Mouse (Mus musculus) liver, embryonic 14.5 days (tissue): ENCODE measurements around the gene Chd6. TPM values are rescaled to one million over a fixed set of nuclear protein-coding genes. Genes with fewer than 3 reads are reported as not detected.
A peak's percentile ranks its signal among the peaks of the same experiment; 100 is the strongest.
"Not testable (repeated sequence)": the region's sequence is repeated elsewhere in the genome, so short reads cannot be mapped to it uniquely, and the experiment has no call there.

Source experiments
- ATAC-seq: fragments of 200-750 bp; cut with Nextera tagmentation; 2 replicates; pipeline ENCODE4 v1.8.0; 2017; ENCODE audit warnings: moderate number of reproducible peaks, mild to moderate bottlenecking, moderate library complexity; ENCODE audit not compliant: insufficient read depth
- DNase-seq, 3 experiments: peaks; one replicate each; pipeline ENCODE4 v3.0.0-alpha.2; 2012 to 2013; ENCODE audit warnings: low read depth in 3 of 3, low spot score in 3 of 3
- H3K27ac ChIP-seq: fragments of 300-500 bp; sonication (generic); 2 replicates; pipeline ENCODE4 v1.5.1; 2014; ENCODE audit warnings: moderate library complexity, mild to moderate bottlenecking, control low read depth, inconsistent platforms
- H3K27me3 ChIP-seq: fragments of 300-500 bp; sonication (generic); 2 replicates; pipeline ENCODE4 v1.6.1; 2014; ENCODE audit warnings: mild to moderate bottlenecking, low read length, moderate library complexity; ENCODE audit not compliant: control insufficient read depth, insufficient read depth
- H3K36me3 ChIP-seq: fragments of 300-500 bp; sonication (generic); replicated peaks from 2 replicates; pipeline ENCODE4 v1.6.1; 2014; ENCODE audit warnings: low read depth; ENCODE audit not compliant: control insufficient read depth, insufficient read depth
- H3K4me1 ChIP-seq, 2 experiments: fragments of 200-500 bp in 1 of 2; fragments of 300-500 bp in 1 of 2; sonication (generic) in 1 of 2; replicated peaks; 2 replicates each; pipeline ENCODE4 v1.6.1; 2012 to 2014; ENCODE audit warnings: antibody characterized with exemption in 1 of 2, inconsistent platforms in 1 of 2, low read length in 1 of 2; ENCODE audit not compliant: control insufficient read depth in 2 of 2, insufficient read depth in 2 of 2
- H3K4me2 ChIP-seq: fragments of 300-500 bp; sonication (generic); 2 replicates; pipeline ENCODE4 v1.6.1; 2014; ENCODE audit warnings: low read depth, mild to moderate bottlenecking, control low read depth, moderate library complexity
- H3K4me3 ChIP-seq, 2 experiments: fragments of 200-500 bp in 1 of 2; fragments of 300-500 bp in 1 of 2; sonication (generic) in 1 of 2; 2 replicates each; pipeline ENCODE4 v1.5.1; 2012 to 2014; ENCODE audit warnings: low read depth in 2 of 2, low read length in 2 of 2, mild to moderate bottlenecking in 2 of 2, control low read depth in 1 of 2, inconsistent platforms in 1 of 2, moderate library complexity in 1 of 2; ENCODE audit not compliant: insufficient read depth in 1 of 2
- H3K9ac ChIP-seq: fragments of 300-500 bp; sonication (generic); replicated peaks from 2 replicates; pipeline ENCODE4 v1.6.1; 2014; ENCODE audit warnings: mild to moderate bottlenecking, control low read depth, moderate library complexity
- H3K9me3 ChIP-seq: fragments of 300-500 bp; sonication (generic); 2 replicates; pipeline ENCODE4 v1.6.1; 2016; ENCODE audit warnings: low read length, mixed read lengths; ENCODE audit not compliant: control insufficient read depth
- CTCF ChIP-seq: IDR thresholded peaks from 2 replicates; pipeline ENCODE4 v1.5.1; 2016; ENCODE audit warnings: antibody characterized with exemption, low read depth, control low read depth
- EP300 ChIP-seq: IDR thresholded peaks from 2 replicates; pipeline ENCODE4 v1.6.1; 2016; ENCODE audit warnings: antibody characterized with exemption, low read depth
- WGBS: fragments of 180-500 bp; shearing (Covaris S2); extraction: QIAGEN DNeasy Blood & Tissue Kit; methylation state at CpG from one replicate; pipeline ENCODE4 v1.1.7; 2014; ENCODE audit not compliant: insufficient replicate concordance; 5-methylcytosine and 5-hydroxymethylcytosine counted together
- polyA plus RNA-seq, 2 experiments: library from polyadenylated mRNA; depleted of rRNA in 1 of 2; stranded (reverse) in 1 of 2; unstranded in 1 of 2; fragments of >200 nt; fragmentation: Nextera tagmentation in 1 of 2; extraction: Ambion mirVana in 1 of 2; gene quantifications; 2 replicates each; pipeline versions ENCODE4 v1.2.1 to v1.2.3; 2012 to 2014

The Chd6 gene
- polyA plus RNA-seq, 2 experiments = 3.1 to 3.6 TPM

DNA sequence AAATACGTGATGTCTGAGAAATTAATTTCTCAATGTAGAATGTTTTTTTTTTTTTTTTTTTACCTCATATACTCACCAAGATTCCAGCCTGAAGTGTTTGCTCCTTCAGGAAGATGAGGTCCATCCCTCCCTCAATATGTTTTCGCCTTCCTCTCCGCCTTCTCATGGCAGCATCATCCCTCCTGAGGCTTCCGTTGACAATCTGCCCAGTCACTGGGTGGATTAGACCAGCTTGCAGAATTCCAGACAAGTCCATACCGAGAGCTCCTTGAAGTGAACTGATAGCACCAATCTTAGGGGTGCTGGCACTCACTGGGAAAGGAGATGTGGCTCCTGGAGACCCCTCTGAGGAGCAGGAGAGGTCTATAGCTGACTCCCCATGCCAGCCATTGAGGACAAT lies 149.0 kb downstream of the Chd6 start:
- DNase-seq (no peak), ATAC-seq (no peak)
- Histone ChIP-seq H3K4me3 (no peak overlapping the region), H3K4me2 (no peak overlapping the region), H3K36me3 (no peaks in the 10 kb centered on the region), H3K4me1 (no peaks in the 10 kb centered on the region), H3K27ac (no peak overlapping the region), H3K9me3 (no peaks in the 10 kb centered on the region), H3K27me3 (no peaks in the 10 kb centered on the region), H3K9ac (no peak overlapping the region)
- TF ChIP-seq EP300 = no peak
- no peak for TF ChIP-seq CTCF
- WGBS = 73% methylated on average over 5 of the region's 5 CpGs

DNA sequence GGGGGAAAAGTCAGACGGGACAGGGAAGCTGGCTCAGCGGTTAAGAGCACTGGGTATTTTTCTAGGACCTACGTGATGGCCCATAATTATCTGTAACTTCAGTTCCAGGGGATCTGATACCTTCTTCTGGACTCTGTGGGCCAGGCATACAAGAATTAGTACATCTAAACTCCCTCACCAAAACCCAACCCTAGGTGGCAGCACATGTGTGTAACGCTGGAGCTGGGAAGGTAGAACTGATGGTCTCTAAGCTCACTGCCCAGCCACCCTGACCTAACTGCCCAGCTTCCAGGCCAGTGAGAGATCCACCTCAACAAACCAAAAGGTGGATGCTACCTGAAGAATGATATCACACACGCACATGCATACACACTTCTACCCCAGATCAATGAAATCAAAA lies 150.1 kb downstream of the Chd6 start:
- Histone ChIP-seq H3K9me3 (no peaks in the 10 kb centered on the region), H3K27ac (no peak overlapping the region), H3K27me3 (no peaks in the 10 kb centered on the region), H3K36me3 (no peaks in the 10 kb centered on the region), H3K4me3 (no peak overlapping the region), H3K4me1 (no peaks in the 10 kb centered on the region), H3K9ac (no peak overlapping the region), H3K4me2 (no peak overlapping the region)
- TF ChIP-seq EP300 (no peak), CTCF (peak; percentile 43)
- ATAC-seq (no peak), DNase-seq (no peak)
- 72% methylated on average over 5 of the region's 5 CpGs for whole genome bisulfite sequencing

DNA sequence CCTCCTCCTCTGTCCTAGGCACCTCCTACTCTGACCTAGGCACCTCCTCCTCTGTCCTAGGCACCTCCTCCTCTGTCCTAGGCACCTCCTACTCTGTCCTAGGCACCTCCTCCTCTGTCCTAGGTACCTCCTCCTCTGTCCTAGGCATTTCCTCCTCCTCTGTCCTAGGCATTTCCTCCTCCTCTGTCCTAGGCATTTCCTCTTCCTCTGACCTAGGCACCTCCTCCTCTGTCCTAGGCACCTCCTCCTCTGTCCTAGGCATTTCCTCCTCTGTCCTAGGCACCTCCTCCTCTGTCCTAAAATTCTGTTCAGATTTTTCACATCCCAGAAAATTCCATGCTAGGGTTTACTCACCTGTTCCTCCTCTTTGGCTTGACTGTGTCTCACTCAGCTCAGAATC lies 151.1 kb downstream of the Chd6 start:
- not testable (repeated sequence) for H3K4me1 ChIP-seq, ATAC-seq, H3K9me3 ChIP-seq, DNase-seq, H3K27ac ChIP-seq, H3K27me3 ChIP-seq, H3K4me3 ChIP-seq, H3K4me2 ChIP-seq, H3K36me3 ChIP-seq, H3K9ac ChIP-seq

- H3K4me2 ChIP-seq, H3K9ac ChIP-seq, H3K4me1 ChIP-seq, ATAC-seq, DNase-seq, H3K9me3 ChIP-seq, H3K27me3 ChIP-seq, H3K36me3 ChIP-seq, H3K27ac ChIP-seq, H3K4me3 ChIP-seq: not testable (repeated sequence)
These were observed 151.6 kb downstream of the Chd6 start for GRCm38 (mm10) chr2:160957307-160957706.

DNA sequence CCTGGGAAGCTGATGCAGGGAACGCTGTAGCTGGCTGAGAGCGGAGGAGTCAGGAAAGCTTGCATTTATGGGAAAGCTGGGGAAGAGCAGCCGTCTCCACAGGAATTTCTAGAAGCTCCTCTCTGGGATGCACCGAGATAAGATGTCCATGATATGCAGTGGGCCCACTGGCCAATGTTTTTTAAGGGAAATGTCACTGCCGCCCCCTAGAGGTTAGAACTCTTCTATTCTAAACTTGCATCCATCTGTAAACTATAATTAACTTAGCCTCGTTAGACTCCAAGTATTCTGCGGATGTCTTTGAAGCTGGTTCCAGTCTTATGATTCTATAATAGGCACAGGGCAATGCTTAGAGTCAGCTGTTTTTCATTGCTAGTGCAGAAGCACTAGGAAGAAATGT lies 153.5 kb downstream of the Chd6 start:
- 67% methylated on average over 7 of the region's 7 CpGs for WGBS
- Histone ChIP-seq H3K9me3 (no peaks in the 10 kb centered on the region), H3K36me3 (no peaks in the 10 kb centered on the region), H3K4me1 (no peaks in the 10 kb centered on the region), H3K27ac (no peak overlapping the region), H3K27me3 (no peaks in the 10 kb centered on the region), H3K4me2 (no peak overlapping the region), H3K9ac (no peak overlapping the region), H3K4me3 (no peak overlapping the region)
- no peak for TF ChIP-seq EP300
- TF ChIP-seq CTCF = 0 out of 2 replicates have a peak, but pooled peaks have one; percentile 14
- ATAC-seq (no peak), DNase-seq (no peak)

DNA sequence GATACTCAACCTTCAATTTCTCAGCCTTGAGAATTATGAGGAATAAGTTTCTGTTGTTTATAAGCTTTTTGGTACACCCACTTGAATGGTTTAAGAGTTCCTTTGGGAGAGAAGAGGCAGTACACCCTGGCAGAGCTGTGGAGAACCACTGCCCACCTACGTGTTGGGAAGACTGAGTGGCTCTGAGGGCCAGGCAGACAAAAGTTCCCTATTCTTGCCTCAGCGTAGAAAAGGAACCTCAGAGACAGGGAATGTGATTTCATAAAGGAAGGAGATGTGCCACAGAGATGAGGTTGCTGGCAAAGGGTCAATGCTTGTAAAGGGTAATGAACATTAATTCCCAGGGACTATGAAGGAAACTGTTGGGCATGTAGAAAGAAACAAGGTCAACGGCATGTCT lies 154.3 kb downstream of the Chd6 start:
- no peak overlapping the region for H3K4me3 ChIP-seq
- no peak for ATAC-seq
- H3K27me3 ChIP-seq = no peaks in the 10 kb centered on the region
- no peak for TF ChIP-seq CTCF
- TF ChIP-seq EP300 = no peak
- H3K27ac ChIP-seq = no peak overlapping the region
- no peak for DNase-seq
- no peaks in the 10 kb centered on the region for H3K4me1 ChIP-seq
- WGBS = 77% methylated on average over 3 of the region's 3 CpGs
- no peaks in the 10 kb centered on the region for H3K9me3 ChIP-seq
- H3K36me3 ChIP-seq = no peaks in the 10 kb centered on the region
- no peak overlapping the region for H3K9ac ChIP-seq
- H3K4me2 ChIP-seq = no peak overlapping the region
